Mouse (Mus musculus): Measurements from ENCODE around the gene Pepd. TPM values are rescaled to one million over a fixed set of nuclear protein-coding genes. Genes with fewer than 3 reads are reported as not detected.

Pepd gene
- polyA plus RNA-seq, 1 experiment from 2014 or later: 63.7 TPM

- H3K36me3 ChIP-seq (ENCODE audit: control insufficient read depth, insufficient read depth, low read length): peaks cover under 1% of the 10 kb centered on the region; the same call in 1 of the 2 replicates
- no peak overlapping the region for H3K4me2 ChIP-seq (replicated peaks; ENCODE audit: low read depth, low read length)
- no peak for ATAC-seq (ENCODE audit: insufficient number of reproducible peaks, insufficient read depth, low FRiP score, low read depth)
- H3K4me3 ChIP-seq (ENCODE audit: low read depth, low read length): no peak overlapping the region
- H3K27ac ChIP-seq (ENCODE audit: low read length): no peak overlapping the region
- peaks cover 10% of the 10 kb centered on the region; the same call in 1 of the 2 replicates for H3K4me1 ChIP-seq (ENCODE audit: control insufficient read depth, insufficient read depth, low read length)
- H3K9me3 ChIP-seq (ENCODE audit: control insufficient read depth, low read depth, low read length): no peaks in the 10 kb centered on the region
- WGBS: 77% methylated on average over 6 of the region's 6 CpGs
- H3K9ac ChIP-seq (replicated peaks; ENCODE audit: low read depth, low read length): no peak overlapping the region
- H3K27me3 ChIP-seq (ENCODE audit: control insufficient read depth, insufficient read depth, low read length): no peaks in the 10 kb centered on the region
These were observed 125.2 kb downstream of the Pepd start for GRCm38 (mm10) chr7:35037408-35037807.

GRCm38 (mm10) chr7:35040176-35040972, 128.2 kb downstream of the Pepd start:
- peaks cover 24% of the 10 kb centered on the region for H3K36me3 ChIP-seq (ENCODE audit: control insufficient read depth, insufficient read depth, low read length)

GRCm38 (mm10) chr7:35041286-35042208, 129.4 kb downstream of the Pepd start:
- Histone ChIP-seq H3K4me3 (ENCODE audit: low read depth, low read length) (no peak overlapping the region), H3K4me2 (replicated peaks; ENCODE audit: low read depth, low read length) (no peak overlapping the region), H3K4me1 (ENCODE audit: control insufficient read depth, insufficient read depth, low read length) (peaks cover under 1% of the 10 kb centered on the region; the same call in 1 of the 2 replicates), H3K9me3 (ENCODE audit: control insufficient read depth, low read depth, low read length) (no peaks in the 10 kb centered on the region), H3K9ac (replicated peaks; ENCODE audit: low read depth, low read length) (no peak overlapping the region), H3K27ac (ENCODE audit: low read length) (no peak overlapping the region), H3K27me3 (ENCODE audit: control insufficient read depth, insufficient read depth, low read length) (no peaks in the 10 kb centered on the region), H3K36me3 (ENCODE audit: control insufficient read depth, insufficient read depth, low read length) (peaks cover 34% of the 10 kb centered on the region)
- 87% methylated on average over 2 of the region's 2 CpGs for WGBS
- ATAC-seq (ENCODE audit: insufficient number of reproducible peaks, insufficient read depth, low FRiP score, low read depth): no peak

More at GRCm38 (mm10) chr7:35040176-35040972, 128.2 kb downstream of the Pepd start:
- peaks cover 6% of the 10 kb centered on the region; the same call in 1 of the 2 replicates for H3K4me1 ChIP-seq (ENCODE audit: control insufficient read depth, insufficient read depth, low read length)
- no peak overlapping the region for H3K4me3 ChIP-seq (ENCODE audit: low read depth, low read length)
- WGBS: 90% methylated on average over 9 of the region's 9 CpGs
- ATAC-seq (ENCODE audit: insufficient number of reproducible peaks, insufficient read depth, low FRiP score, low read depth): no peak
- H3K9ac ChIP-seq (replicated peaks; ENCODE audit: low read depth, low read length): no peak overlapping the region
- H3K27me3 ChIP-seq (ENCODE audit: control insufficient read depth, insufficient read depth, low read length): no peaks in the 10 kb centered on the region
- no peak overlapping the region for H3K4me2 ChIP-seq (replicated peaks; ENCODE audit: low read depth, low read length)
- H3K9me3 ChIP-seq (ENCODE audit: control insufficient read depth, low read depth, low read length): no peaks in the 10 kb centered on the region
- H3K27ac ChIP-seq (ENCODE audit: low read length): no peak overlapping the region

GRCm38 (mm10) chr7:35042209-35042554, 130.0 kb downstream of the Pepd start:
- Histone ChIP-seq H3K4me2 (replicated peaks; ENCODE audit: low read depth, low read length) (no peak overlapping the region), H3K4me3 (ENCODE audit: low read depth, low read length) (no peak overlapping the region), H3K36me3 (ENCODE audit: control insufficient read depth, insufficient read depth, low read length) (peaks cover 36% of the 10 kb centered on the region), H3K9me3 (ENCODE audit: control insufficient read depth, low read depth, low read length) (no peaks in the 10 kb centered on the region), H3K4me1 (ENCODE audit: control insufficient read depth, insufficient read depth, low read length) (no peaks in the 10 kb centered on the region), H3K9ac (replicated peaks; ENCODE audit: low read depth, low read length) (no peak overlapping the region), H3K27me3 (ENCODE audit: control insufficient read depth, insufficient read depth, low read length) (no peaks in the 10 kb centered on the region), H3K27ac (ENCODE audit: low read length) (no peak overlapping the region)
- ATAC-seq (ENCODE audit: insufficient number of reproducible peaks, insufficient read depth, low FRiP score, low read depth): no peak

- 89% methylated on average over 5 of the region's 5 CpGs for WGBS
These were observed 130.6 kb downstream of the Pepd start for GRCm38 (mm10) chr7:35042759-35043217.

GRCm38 (mm10) chr7:35043266-35043817, 131.2 kb downstream of the Pepd start:
- Histone ChIP-seq H3K4me2 (replicated peaks; ENCODE audit: low read depth, low read length) (no peak overlapping the region), H3K4me3 (ENCODE audit: low read depth, low read length) (no peak overlapping the region), H3K27me3 (ENCODE audit: control insufficient read depth, insufficient read depth, low read length) (no peaks in the 10 kb centered on the region), H3K9me3 (ENCODE audit: control insufficient read depth, low read depth, low read length) (no peaks in the 10 kb centered on the region), H3K36me3 (ENCODE audit: control insufficient read depth, insufficient read depth, low read length) (peaks cover 36% of the 10 kb centered on the region), H3K9ac (replicated peaks; ENCODE audit: low read depth, low read length) (no peak overlapping the region), H3K27ac (ENCODE audit: low read length) (no peak overlapping the region), H3K4me1 (ENCODE audit: control insufficient read depth, insufficient read depth, low read length) (no peaks in the 10 kb centered on the region)
- ATAC-seq (ENCODE audit: insufficient number of reproducible peaks, insufficient read depth, low FRiP score, low read depth): 0 out of 2 replicates have a peak, but pooled peaks have one; percentile 20
- 97% methylated on average over 10 of the region's 10 CpGs for WGBS

More at GRCm38 (mm10) chr7:35042759-35043217, 130.6 kb downstream of the Pepd start:
- no peaks in the 10 kb centered on the region for H3K4me1 ChIP-seq (ENCODE audit: control insufficient read depth, insufficient read depth, low read length)
- H3K9ac ChIP-seq (replicated peaks; ENCODE audit: low read depth, low read length): no peak overlapping the region
- 0 out of 2 replicates have a peak, but pooled peaks have one; percentile 50 for ATAC-seq (ENCODE audit: insufficient number of reproducible peaks, insufficient read depth, low FRiP score, low read depth)
- H3K4me3 ChIP-seq (ENCODE audit: low read depth, low read length): no peak overlapping the region
- no peak overlapping the region for H3K27ac ChIP-seq (ENCODE audit: low read length)
- H3K27me3 ChIP-seq (ENCODE audit: control insufficient read depth, insufficient read depth, low read length): no peaks in the 10 kb centered on the region
- H3K9me3 ChIP-seq (ENCODE audit: control insufficient read depth, low read depth, low read length): no peaks in the 10 kb centered on the region
- peaks cover 36% of the 10 kb centered on the region for H3K36me3 ChIP-seq (ENCODE audit: control insufficient read depth, insufficient read depth, low read length)
- H3K4me2 ChIP-seq (replicated peaks; ENCODE audit: low read depth, low read length): no peak overlapping the region

GRCm38 (mm10) chr7:35044719-35045118, 132.5 kb downstream of the Pepd start:
- Histone ChIP-seq H3K4me2 (replicated peaks; ENCODE audit: low read depth, low read length) (no peak overlapping the region), H3K9me3 (ENCODE audit: control insufficient read depth, low read depth, low read length) (no peaks in the 10 kb centered on the region), H3K4me3 (ENCODE audit: low read depth, low read length) (no peak overlapping the region), H3K9ac (replicated peaks; ENCODE audit: low read depth, low read length) (no peak overlapping the region), H3K4me1 (ENCODE audit: control insufficient read depth, insufficient read depth, low read length) (no peaks in the 10 kb centered on the region), H3K27me3 (ENCODE audit: control insufficient read depth, insufficient read depth, low read length) (no peaks in the 10 kb centered on the region), H3K27ac (ENCODE audit: low read length) (no peak overlapping the region), H3K36me3 (ENCODE audit: control insufficient read depth, insufficient read depth, low read length) (peaks cover 41% of the 10 kb centered on the region)
- ATAC-seq (ENCODE audit: insufficient number of reproducible peaks, insufficient read depth, low FRiP score, low read depth): no peak
- 93% methylated on average over 2 of the region's 2 CpGs for WGBS

- no peak for ATAC-seq (ENCODE audit: insufficient number of reproducible peaks, insufficient read depth, low FRiP score, low read depth)
- H3K4me2 ChIP-seq (replicated peaks; ENCODE audit: low read depth, low read length): no peak overlapping the region
- peaks cover 48% of the 10 kb centered on the region for H3K36me3 ChIP-seq (ENCODE audit: control insufficient read depth, insufficient read depth, low read length)
- no peaks in the 10 kb centered on the region for H3K27me3 ChIP-seq (ENCODE audit: control insufficient read depth, insufficient read depth, low read length)
- H3K4me1 ChIP-seq (ENCODE audit: control insufficient read depth, insufficient read depth, low read length): no peaks in the 10 kb centered on the region
- no peak overlapping the region for H3K27ac ChIP-seq (ENCODE audit: low read length)
- WGBS: 90% methylated on average over 4 of the region's 4 CpGs
- H3K4me3 ChIP-seq (ENCODE audit: low read depth, low read length): no peak overlapping the region
- H3K9ac ChIP-seq (replicated peaks; ENCODE audit: low read depth, low read length): no peak overlapping the region
- no peaks in the 10 kb centered on the region for H3K9me3 ChIP-seq (ENCODE audit: control insufficient read depth, low read depth, low read length)
These were observed 133.9 kb downstream of the Pepd start for GRCm38 (mm10) chr7:35046091-35046490.

Measured in stomach, embryonic 14.5 days (tissue).